Mouse (Mus musculus) stomach, postnatal 0 days (tissue): ENCODE measurements at regions not wholly inside any gene's neighbourhood (a gene's known extent, or its start where the extent isn't known, plus 50 kb on each side); places are given as distances from the start of the nearest gene placed in this dataset.
"Not testable (repeated sequence)": the region's sequence is repeated elsewhere in the genome, so short reads cannot be mapped to it uniquely, and the experiment has no call there.

ENCODE experiments used
- ATAC-seq: fragments of 200-750 bp; cut with Nextera tagmentation; 2 replicates; pipeline ENCODE4 v1.8.0; 2017; ENCODE audit not compliant: low FRiP score, low TSS enrichment
- DNase-seq: peaks from one replicate; pipeline ENCODE4 v3.0.0-alpha.2; 2016; ENCODE audit warnings: low spot score
- H3K27ac ChIP-seq: fragments of 300-500 bp; sonication (generic); replicated peaks from 2 replicates; pipeline ENCODE4 v1.5.1; 2014; ENCODE audit warnings: mild to moderate bottlenecking, control low read depth
- H3K27me3 ChIP-seq: fragments of 300-500 bp; sonication (generic); 2 replicates; pipeline ENCODE4 v1.6.1; 2014; ENCODE audit warnings: low read length; ENCODE audit not compliant: control insufficient read depth, insufficient read depth
- H3K36me3 ChIP-seq: fragments of 300-500 bp; sonication (generic); 2 replicates; pipeline ENCODE4 v1.6.1; 2014; ENCODE audit warnings: low read length, mixed read lengths; ENCODE audit not compliant: control insufficient read depth, insufficient read depth
- H3K4me1 ChIP-seq: fragments of 300-500 bp; sonication (generic); replicated peaks from 2 replicates; pipeline ENCODE4 v1.6.1; 2014; ENCODE audit warnings: antibody characterized with exemption; ENCODE audit not compliant: control insufficient read depth, insufficient read depth
- H3K4me2 ChIP-seq: fragments of 300-500 bp; sonication (generic); replicated peaks from 2 replicates; pipeline ENCODE4 v1.6.1; 2014; ENCODE audit warnings: low read depth, mild to moderate bottlenecking, control low read depth, moderate library complexity
- H3K4me3 ChIP-seq: fragments of 300-500 bp; sonication (generic); 2 replicates; pipeline ENCODE4 v1.5.1; 2014; ENCODE audit warnings: low read depth, low read length, control low read depth
- H3K9ac ChIP-seq: fragments of 300-500 bp; sonication (generic); 2 replicates; pipeline ENCODE4 v1.6.1; 2014; ENCODE audit warnings: mild to moderate bottlenecking, low read length, control low read depth, mixed read lengths
- H3K9me3 ChIP-seq: fragments of 300-500 bp; sonication (generic); 2 replicates; pipeline ENCODE4 v1.6.1; 2016; ENCODE audit warnings: low read length; ENCODE audit not compliant: control insufficient read depth
- CTCF ChIP-seq: IDR thresholded peaks from 2 replicates; pipeline ENCODE4 v1.5.1; 2016; ENCODE audit warnings: antibody characterized with exemption, low read depth, mild to moderate bottlenecking, moderate library complexity
- EP300 ChIP-seq: optimal IDR thresholded peaks from 2 replicates; pipeline ENCODE3; 2016; ENCODE audit warnings: antibody characterized with exemption
- WGBS: fragments of 180-500 bp; shearing (Covaris S2); extraction: QIAGEN DNeasy Blood & Tissue Kit; methylation state at CpG from one replicate; pipeline ENCODE4 v1.1.7; 2014; 5-methylcytosine and 5-hydroxymethylcytosine counted together

DNA sequence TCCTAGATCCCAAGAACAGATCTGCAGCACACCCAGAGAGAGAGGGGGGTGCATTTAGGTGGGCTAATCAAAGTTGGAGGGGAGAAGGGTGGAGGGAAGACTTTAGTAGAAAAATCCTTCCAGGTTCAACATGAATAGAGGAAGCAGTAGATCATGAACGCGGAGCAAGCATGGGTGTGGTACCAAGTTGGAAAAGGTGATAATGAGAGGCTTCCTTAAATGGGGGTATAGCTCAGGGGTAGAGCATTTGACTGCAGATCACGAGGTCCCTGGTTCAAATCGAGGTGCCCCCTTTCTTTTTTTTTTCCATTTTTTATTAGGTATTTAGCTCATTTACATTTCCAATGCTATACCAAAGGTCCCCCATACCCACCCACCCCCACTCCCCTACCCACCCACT lies 54.0 kb upstream of the Krba1 start:
- not testable (repeated sequence) for H3K4me2 ChIP-seq, ATAC-seq
- WGBS, result 80% methylated on average over 4 of the region's 4 CpGs

DNA sequence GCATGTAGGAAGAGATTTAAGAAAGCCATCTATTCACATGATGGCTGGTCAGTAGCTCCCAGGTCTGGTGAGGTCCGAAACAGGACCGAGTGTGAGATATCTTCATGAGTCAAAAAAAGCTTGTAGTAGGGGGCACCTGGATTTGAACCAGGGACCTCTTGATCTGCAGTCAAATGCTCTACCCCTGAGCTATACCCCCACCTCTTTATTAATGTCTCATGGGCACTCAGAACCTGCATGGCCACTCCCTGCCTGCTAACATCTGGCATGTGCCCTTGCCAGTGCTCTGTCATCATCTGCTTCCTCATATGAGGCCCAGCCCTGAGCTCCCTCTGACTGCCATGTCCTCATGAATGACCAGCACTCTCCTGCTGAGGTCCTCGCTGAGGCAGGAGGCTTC lies 58.4 kb upstream of the Krba1 start:
- H3K27me3 ChIP-seq, H3K9me3 ChIP-seq, H3K9ac ChIP-seq, H3K4me2 ChIP-seq, H3K4me1 ChIP-seq, H3K4me3 ChIP-seq, ATAC-seq, H3K27ac ChIP-seq, H3K36me3 ChIP-seq, DNase-seq: not testable (repeated sequence)
- 81% methylated on average over 3 of the region's 3 CpGs for WGBS

More for the DNA sequence above, 54.0 kb upstream of the Krba1 start:
- not testable (repeated sequence) for H3K4me3 ChIP-seq, H3K9ac ChIP-seq, H3K36me3 ChIP-seq, H3K9me3 ChIP-seq, H3K27ac ChIP-seq, H3K4me1 ChIP-seq, H3K27me3 ChIP-seq, DNase-seq

DNA sequence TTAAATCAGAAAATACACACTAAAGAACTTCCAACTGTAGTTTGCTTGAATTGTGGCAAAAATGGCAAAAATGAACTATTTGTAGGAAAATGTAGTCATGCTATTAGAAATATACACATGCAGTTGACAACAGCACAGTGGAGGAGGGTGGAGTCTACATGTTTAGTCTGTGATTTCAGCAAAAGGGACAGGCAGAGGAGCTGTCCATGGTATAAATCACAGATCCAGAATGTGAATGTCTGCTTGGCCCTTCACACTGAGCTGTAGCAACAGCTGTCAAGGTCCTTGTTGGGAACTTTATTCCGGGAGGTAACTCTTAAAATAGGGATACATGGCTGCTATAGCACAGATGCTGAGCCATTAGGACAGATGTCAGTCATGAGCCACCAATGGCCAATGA lies 107.4 kb upstream of the Krba1 start:
- Histone ChIP-seq H3K9ac (no peak overlapping the region), H3K27ac (no peak overlapping the region), H3K36me3 (no peaks in the 10 kb centered on the region), H3K4me2 (no peak overlapping the region), H3K4me3 (no peak overlapping the region), H3K9me3 (no peaks in the 10 kb centered on the region), H3K4me1 (no peaks in the 10 kb centered on the region), H3K27me3 (no peaks in the 10 kb centered on the region)
- DNase-seq (no peak), ATAC-seq (no peak)
- TF ChIP-seq CTCF (no peak), EP300 (no peak)
- 62% methylated on average over 1 of the region's 1 CpGs for whole genome bisulfite sequencing

DNA sequence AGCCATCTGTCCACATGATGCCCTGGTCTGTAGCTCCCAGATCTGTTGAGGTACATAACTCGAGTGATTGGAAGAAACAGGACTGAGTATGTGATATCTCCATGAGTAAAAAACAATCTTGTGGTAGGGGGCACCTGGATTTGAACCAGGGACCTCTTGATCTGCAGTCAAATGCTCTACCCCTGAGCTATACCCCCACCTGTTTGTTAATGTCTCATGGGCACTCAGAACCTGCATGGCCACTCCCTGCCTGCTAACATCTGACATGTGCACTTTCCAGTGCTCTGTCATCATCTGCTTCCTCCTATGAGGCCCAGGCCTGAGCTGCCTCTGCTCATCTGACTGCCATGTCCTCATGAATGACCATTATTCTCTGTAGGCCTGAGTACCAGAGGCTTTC lies 115.7 kb upstream of the Krba1 start:
- not testable (repeated sequence) for H3K27me3 ChIP-seq, H3K36me3 ChIP-seq, H3K4me3 ChIP-seq, H3K9ac ChIP-seq, H3K4me2 ChIP-seq, H3K27ac ChIP-seq, ATAC-seq, H3K4me1 ChIP-seq, H3K9me3 ChIP-seq, DNase-seq
- WGBS, result 19% methylated on average over 1 of the region's 1 CpGs

DNA sequence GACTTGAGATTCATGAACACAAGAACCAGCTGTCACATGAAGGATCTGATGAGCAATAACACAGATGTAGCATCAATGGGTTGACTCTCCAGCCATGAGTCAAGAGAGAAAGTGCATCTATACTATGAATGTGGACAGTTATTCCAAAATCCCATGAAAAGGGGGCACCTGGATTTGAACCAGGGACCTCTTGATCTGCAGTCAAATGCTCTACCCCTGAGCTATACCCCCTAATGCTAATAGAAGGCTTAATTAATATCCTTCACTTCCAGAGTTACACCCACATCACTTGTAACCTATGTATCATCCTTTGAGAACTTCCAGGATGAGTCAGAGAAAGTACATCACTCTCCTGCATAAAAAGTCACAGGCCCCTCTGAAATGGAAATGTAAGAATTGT lies 133.8 kb upstream of the Krba1 start:
- not testable (repeated sequence) for H3K27ac ChIP-seq, H3K9me3 ChIP-seq, H3K36me3 ChIP-seq, H3K4me3 ChIP-seq, H3K4me1 ChIP-seq, H3K9ac ChIP-seq, DNase-seq, H3K27me3 ChIP-seq, H3K4me2 ChIP-seq, ATAC-seq

DNA sequence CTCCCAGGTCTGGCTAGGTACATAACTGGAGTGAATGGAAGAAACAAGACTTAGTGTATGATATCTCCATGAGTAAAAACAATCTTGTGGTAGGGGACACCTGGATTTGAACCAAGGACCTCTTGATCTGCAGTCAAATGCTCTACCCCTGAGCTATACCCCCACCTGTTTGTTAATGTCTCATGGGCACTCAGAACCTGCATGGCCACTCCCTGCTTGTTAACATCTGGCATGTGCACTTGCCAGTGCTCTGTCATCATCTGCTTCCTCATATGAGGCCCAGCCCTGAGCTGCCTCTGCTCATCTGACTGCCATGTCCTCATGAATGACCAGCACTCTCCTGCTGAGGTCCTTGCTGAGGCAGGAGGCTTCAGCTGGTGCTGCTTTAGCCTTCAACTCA lies 142.4 kb upstream of the Krba1 start:
- ATAC-seq, H3K4me1 ChIP-seq, H3K9me3 ChIP-seq, H3K4me3 ChIP-seq, H3K27ac ChIP-seq, H3K27me3 ChIP-seq, H3K4me2 ChIP-seq, H3K9ac ChIP-seq, H3K36me3 ChIP-seq, DNase-seq: not testable (repeated sequence)

DNA sequence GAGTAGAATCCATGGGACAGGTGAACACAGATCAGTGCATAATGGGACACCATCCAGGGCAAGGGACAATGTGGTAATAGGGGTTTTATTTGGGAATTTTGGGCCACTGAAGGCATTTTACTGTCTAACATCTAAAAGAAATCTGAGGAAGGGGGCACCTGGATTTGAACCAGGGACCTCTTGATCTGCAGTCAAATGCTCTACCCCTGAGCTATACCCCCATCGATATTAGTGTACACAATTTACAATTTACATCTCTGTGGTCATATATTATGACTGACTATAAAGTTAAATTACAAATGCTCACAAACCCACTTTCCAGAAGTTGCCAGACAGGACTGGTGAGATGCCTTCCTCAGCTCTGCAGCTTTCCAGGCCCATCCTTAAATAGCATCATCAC lies 143.4 kb upstream of the Krba1 start:
- ATAC-seq, result no peak
- Histone ChIP-seq H3K4me3 (no peak overlapping the region), H3K36me3 (no peaks in the 10 kb centered on the region), H3K27me3 (no peaks in the 10 kb centered on the region), H3K4me1 (no peaks in the 10 kb centered on the region), H3K27ac (no peak overlapping the region), H3K9ac (no peak overlapping the region), H3K4me2 (no peak overlapping the region), H3K9me3 (no peaks in the 10 kb centered on the region)
- 61% methylated on average over 1 of the region's 1 CpGs for WGBS
- TF ChIP-seq EP300 (no peak), CTCF (no peak)
- no peak for DNase-seq

DNA sequence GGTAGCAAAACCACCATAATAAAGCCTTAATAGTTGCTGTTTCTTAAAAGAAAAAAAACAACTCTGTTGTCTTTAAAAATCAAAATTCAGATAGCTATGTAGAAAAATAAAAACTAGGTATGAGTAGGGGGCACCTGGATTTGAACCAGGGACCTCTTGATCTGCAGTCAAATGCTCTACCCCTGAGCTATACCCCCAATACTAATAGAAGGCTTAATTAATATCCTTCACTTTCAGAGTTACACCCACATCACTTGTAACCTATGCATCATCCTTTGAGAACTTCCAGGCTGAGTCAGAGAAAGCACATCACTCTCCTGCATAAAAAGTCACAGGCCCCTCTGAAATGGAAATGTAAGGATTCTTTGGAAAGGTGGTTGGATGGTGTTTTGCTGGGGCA lies 151.2 kb upstream of the Krba1 start:
- H3K9ac ChIP-seq, H3K9me3 ChIP-seq, H3K27ac ChIP-seq, H3K4me2 ChIP-seq, H3K4me1 ChIP-seq, H3K4me3 ChIP-seq, ATAC-seq, DNase-seq, H3K27me3 ChIP-seq, H3K36me3 ChIP-seq: not testable (repeated sequence)
